ENCODE assay signal across 31 mouse cellular contexts in the genomic region with DNA sequence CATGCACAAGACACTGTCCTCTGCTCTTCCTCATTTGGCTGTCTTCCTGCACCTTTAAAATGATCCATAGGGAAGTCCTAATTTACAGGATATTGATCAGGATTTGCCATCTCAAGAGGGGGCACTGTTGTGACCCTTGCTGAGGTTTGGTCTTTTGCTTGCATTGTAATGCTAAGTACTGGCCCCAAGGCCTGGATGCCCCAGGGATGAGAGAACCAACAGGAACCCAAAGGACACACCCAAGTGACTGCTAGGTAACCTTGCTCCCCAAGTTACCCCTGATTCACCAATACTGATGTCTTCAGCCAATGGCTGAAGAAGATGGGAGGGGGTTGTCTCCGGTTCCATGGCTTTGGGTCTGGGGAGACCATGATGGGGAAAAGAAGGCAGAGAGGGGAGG.
DNase-seq lines count a peak whose midpoint lies in the region; ATAC-seq and TF ChIP-seq lines count a peak whose summit lies in the region.
"Had no signal": no experiment of that assay in that cellular context is flagged by ENCODE, and none has a peak within 500 bp of the region (broad histone marks: within the 10 kb centered on the region; RNA-seq: fewer than 3 reads in every experiment).

No protein-coding gene starts in this region.

- DNase-seq in liver, postnatal 0 days, result no peak
- no peak for DNase-seq in liver, embryonic 11.5 days (ENCODE audit: low spot score)
- peak; percentile 46 for DNase-seq in ES-CJ7 (ENCODE audit: low read depth, low spot score)
- no peak for DNase-seq in frontal cortex, postnatal 36 days (ENCODE audit: low spot score in 2 of 2)
- DNase-seq: adrenal gland, postnatal 10 days; adrenal gland, postnatal 36 days; cerebellum, adult 11-12 months; cerebellum, adult 8-10 months; cerebellum, postnatal 10 days; cerebellum, postnatal 36 days; embryo, embryonic 11 days; forebrain, postnatal 0 days; gastrocnemius, postnatal 10 days; heart, adult 18-20 months; heart, postnatal 14 days; heart, postnatal 4 days had no signal

- H3K9ac ChIP-seq in liver, postnatal 0 days (replicated peaks), result no peak overlapping the region
- H3K9ac ChIP-seq in liver, embryonic 11.5 days (ENCODE audit: low read depth, low read length), result no peak overlapping the region
- no peak overlapping the region for H3K9ac ChIP-seq in forebrain, embryonic 16.5 days (replicated peaks; ENCODE audit: low read depth, low read length)
- H3K9ac ChIP-seq: embryonic facial prominence, embryonic 13.5 days; forebrain, embryonic 13.5 days; forebrain, postnatal 0 days; heart, embryonic 13.5 days; hindbrain, embryonic 14.5 days had no signal

- TF ChIP-seq EP300 in liver, postnatal 0 days (IDR thresholded peaks at IDR 0.05; ENCODE audit: low read depth), result no peak

- no peak overlapping the region for H3K4me3 ChIP-seq in liver, postnatal 0 days (ENCODE audit: low read depth, low read length)
- no peak overlapping the region for H3K4me3 ChIP-seq in liver, embryonic 11.5 days (ENCODE audit: low read depth, low read length)
- no peak overlapping the region for H3K4me3 ChIP-seq in brown adipose tissue, adult 24 weeks (ENCODE audit: insufficient read depth, low read depth, low read length)
- no peak overlapping the region for H3K4me3 ChIP-seq in forebrain, embryonic 16.5 days (replicated peaks; ENCODE audit: low read length)
- H3K4me3 ChIP-seq: embryonic facial prominence, embryonic 10.5 days; embryonic facial prominence, embryonic 13.5 days; erythroblast, embryonic 14.5 days; forebrain, embryonic 10.5 days; forebrain, embryonic 13.5 days; heart, embryonic 13.5 days had no signal

- H3K27me3 ChIP-seq in liver, postnatal 0 days (ENCODE audit: insufficient read depth, low read length), result no peaks in the 10 kb centered on the region
- no peaks in the 10 kb centered on the region for H3K27me3 ChIP-seq in liver, embryonic 11.5 days (replicated peaks; ENCODE audit: control insufficient read depth, insufficient read depth, low read length)
- no peaks in the 10 kb centered on the region for H3K27me3 ChIP-seq in forebrain, embryonic 16.5 days (replicated peaks; ENCODE audit: control insufficient read depth, insufficient read depth, low read length)
- H3K27me3 ChIP-seq: embryonic facial prominence, embryonic 13.5 days; forebrain, embryonic 13.5 days; heart, embryonic 13.5 days; Patski had no signal

- ATAC-seq in liver, postnatal 0 days, result no peak
- ATAC-seq in liver, embryonic 11.5 days (replicated peaks; ENCODE audit: low FRiP score), result no peak
- no peak for ATAC-seq in forebrain, embryonic 16.5 days
- ATAC-seq: CD4-positive, CD25-positive, alpha-beta regulatory T cell, adult 4 months; forebrain, embryonic 13.5 days; forebrain, postnatal 0 days; hindbrain, postnatal 0 days; inflammation-experienced regulatory T-cells, adult 6 months; intestine, embryonic 16.5 days; Patski had no signal

- 96% methylated on average over 1 of the region's 1 CpGs for WGBS in liver, postnatal 0 days (ENCODE audit: insufficient replicate concordance)
- 89% methylated on average over 1 of the region's 1 CpGs for WGBS in liver, embryonic 11.5 days
- 96% methylated on average over 1 of the region's 1 CpGs for WGBS in forebrain, embryonic 16.5 days

- peaks cover 21% of the 10 kb centered on the region; the same call in 1 of the 2 replicates for H3K4me1 ChIP-seq in liver, postnatal 0 days (ENCODE audit: insufficient read depth)
- H3K4me1 ChIP-seq in liver, embryonic 11.5 days (replicated peaks; ENCODE audit: control insufficient read depth, insufficient read depth, low read length), result peaks cover 2% of the 10 kb centered on the region; the same call in 1 of the 2 replicates
- peaks cover 37% of the 10 kb centered on the region for H3K4me1 ChIP-seq in brown adipose tissue, adult 24 weeks (ENCODE audit: control insufficient read depth, insufficient read depth, insufficient read length, low read length)
- peaks cover 17% of the 10 kb centered on the region for H3K4me1 ChIP-seq in forebrain, embryonic 16.5 days (replicated peaks; ENCODE audit: control insufficient read depth, insufficient read depth, low read length)

- H3K9me3 ChIP-seq in liver, postnatal 0 days (ENCODE audit: low read length), result no peaks in the 10 kb centered on the region
- no peaks in the 10 kb centered on the region for H3K9me3 ChIP-seq in liver, embryonic 11.5 days (ENCODE audit: control insufficient read depth, low read length)
- no peaks in the 10 kb centered on the region for H3K9me3 ChIP-seq in forebrain, embryonic 16.5 days (ENCODE audit: control insufficient read depth, low read length)
- H3K9me3 ChIP-seq: embryonic facial prominence, embryonic 10.5 days; embryonic facial prominence, embryonic 13.5 days; forebrain, embryonic 10.5 days; forebrain, embryonic 13.5 days; G1E; heart, embryonic 13.5 days had no signal

- H3K4me2 ChIP-seq in liver, postnatal 0 days (ENCODE audit: low read depth, low read length), result no peak overlapping the region
- no peak overlapping the region for H3K4me2 ChIP-seq in liver, embryonic 11.5 days
- H3K4me2 ChIP-seq in forebrain, embryonic 16.5 days (ENCODE audit: low read length), result no peak overlapping the region
- H3K4me2 ChIP-seq: embryonic facial prominence, embryonic 13.5 days; forebrain, embryonic 13.5 days; heart, embryonic 13.5 days; hindbrain, embryonic 14.5 days had no signal

- TF ChIP-seq CTCF in liver, postnatal 0 days (IDR thresholded peaks at IDR 0.05; ENCODE audit: low read depth), result no peak

- no peaks in the 10 kb centered on the region for H3K36me3 ChIP-seq in liver, postnatal 0 days (replicated peaks; ENCODE audit: insufficient read depth, low read length)
- no peaks in the 10 kb centered on the region for H3K36me3 ChIP-seq in liver, embryonic 11.5 days (ENCODE audit: control insufficient read depth, insufficient read depth, low read length)
- H3K36me3 ChIP-seq in forebrain, embryonic 16.5 days (ENCODE audit: control insufficient read depth, insufficient read depth), result no peaks in the 10 kb centered on the region

- H3K27ac ChIP-seq in liver, postnatal 0 days (ENCODE audit: low read depth), result 0 out of 2 replicates have a peak overlapping the region, but pooled peaks have one; percentile 68
- no peak overlapping the region for H3K27ac ChIP-seq in liver, embryonic 11.5 days (ENCODE audit: low read depth, low read length)
- H3K27ac ChIP-seq in brown adipose tissue, adult 24 weeks (replicated peaks; ENCODE audit: low read depth, low read length), result peak overlapping the region; percentile 81
- H3K27ac ChIP-seq in forebrain, embryonic 16.5 days (ENCODE audit: low read length), result no peak overlapping the region
- H3K27ac ChIP-seq: embryonic facial prominence, embryonic 10.5 days; embryonic facial prominence, embryonic 13.5 days; forebrain, embryonic 10.5 days; forebrain, embryonic 13.5 days; heart, embryonic 13.5 days; hindbrain, embryonic 14.5 days; hindbrain, postnatal 0 days had no signal

Comparison
In these comparisons a context has a peak if more than half of its experiments do, and no peak if none do; other contexts are left out.
1. H3K27ac ChIP-seq: peak in liver, postnatal 0 days (single experiment) and brown adipose tissue, adult 24 weeks (single experiment); none in liver, embryonic 11.5 days (single experiment) and forebrain, embryonic 16.5 days (single experiment).